Mouse (Mus musculus) myocyte (in vitro differentiated cells): ENCODE measurements at regions not wholly inside any gene's neighbourhood (a gene's known extent, or its start where the extent isn't known, plus 50 kb on each side); places are given as distances from the start of the nearest gene placed in this dataset.

Source experiments
- H3K27me3 ChIP-seq: one replicate; pipeline ENCODE4 v1.6.1; 2011; ENCODE audit not compliant: control insufficient read depth, insufficient read depth, insufficient read length
- H3K36me3 ChIP-seq: one replicate; pipeline ENCODE4 v1.6.1; 2011; ENCODE audit not compliant: control insufficient read depth, insufficient read depth
- H3K4me2 ChIP-seq: one replicate; pipeline ENCODE4 v1.6.1; 2011; ENCODE audit warnings: low read depth, control low read depth
- H3K4me3 ChIP-seq: one replicate; pipeline ENCODE4 v1.5.1; 2011; ENCODE audit warnings: mild to moderate bottlenecking, control low read depth, moderate library complexity
- H3K79me2 ChIP-seq: one replicate; pipeline ENCODE4 v1.6.1; 2011; ENCODE audit not compliant: control insufficient read depth, insufficient read depth
- H3ac ChIP-seq: one replicate; pipeline ENCODE4 v1.6.1; 2011; ENCODE audit not compliant: control insufficient read depth, insufficient read length
- CEBPB ChIP-seq: IDR thresholded peaks from 2 replicates; pipeline ENCODE4 v1.6.1; 2011; ENCODE audit warnings: mild to moderate bottlenecking, moderate library complexity; ENCODE audit not compliant: poor library complexity, insufficient read depth, severe bottlenecking
- E2F4 ChIP-seq: IDR thresholded peaks from one replicate; pipeline ENCODE4 v1.6.1; 2011; ENCODE audit warnings: mild to moderate bottlenecking, control low read depth, moderate library complexity; ENCODE audit not compliant: insufficient read depth
- MAX ChIP-seq: IDR thresholded peaks from one replicate; pipeline ENCODE4 v1.6.1; 2011; ENCODE audit warnings: low read depth, mild to moderate bottlenecking, control low read depth
- MYOD1 ChIP-seq, 3 experiments: IDR thresholded peaks; one replicate each; pipeline ENCODE4 v1.6.1; 2011; ENCODE audit warnings: control low read depth in 2 of 3, low read depth in 2 of 3, mild to moderate bottlenecking in 2 of 3, moderate library complexity in 1 of 3; ENCODE audit not compliant: insufficient read length in 2 of 3, control insufficient read depth in 1 of 3
- MYOG ChIP-seq, 3 experiments: IDR thresholded peaks; one replicate each; pipeline ENCODE4 v1.6.1; 2011; ENCODE audit warnings: control low read depth in 2 of 3, low read depth in 2 of 3, mild to moderate bottlenecking in 2 of 3; ENCODE audit not compliant: insufficient read length in 2 of 3, control insufficient read depth in 1 of 3, insufficient read depth in 1 of 3
- POLR2A ChIP-seq: IDR thresholded peaks from one replicate; pipeline ENCODE4 v1.6.1; 2011; ENCODE audit warnings: low read depth, mild to moderate bottlenecking, control low read depth, moderate library complexity; ENCODE audit not compliant: insufficient read length
- POLR2AphosphoS2 ChIP-seq: IDR thresholded peaks from one replicate; pipeline ENCODE4 v1.6.1; 2011; ENCODE audit warnings: low read depth, control low read depth; ENCODE audit not compliant: insufficient read length
- REST ChIP-seq: IDR thresholded peaks from one replicate; pipeline ENCODE4 v1.6.1; 2011; ENCODE audit warnings: mild to moderate bottlenecking, control low read depth, moderate library complexity; ENCODE audit not compliant: insufficient read depth, insufficient read length
- SRF ChIP-seq: IDR thresholded peaks from one replicate; pipeline ENCODE4 v1.6.1; 2011; ENCODE audit warnings: low read depth; ENCODE audit not compliant: control insufficient read depth, insufficient read length
- TCF12 ChIP-seq: IDR thresholded peaks from one replicate; pipeline ENCODE4 v1.6.1; 2011; ENCODE audit warnings: mild to moderate bottlenecking, control low read depth; ENCODE audit not compliant: poor library complexity, insufficient read depth, severe bottlenecking
- TCF3 ChIP-seq: IDR thresholded peaks from one replicate; pipeline ENCODE4 v1.6.1; 2011; ENCODE audit warnings: low read depth, control low read depth; ENCODE audit not compliant: insufficient read length
- USF1 ChIP-seq: IDR thresholded peaks from one replicate; pipeline ENCODE4 v1.6.1; 2011; ENCODE audit warnings: low read depth, mild to moderate bottlenecking, control low read depth, moderate library complexity

DNA sequence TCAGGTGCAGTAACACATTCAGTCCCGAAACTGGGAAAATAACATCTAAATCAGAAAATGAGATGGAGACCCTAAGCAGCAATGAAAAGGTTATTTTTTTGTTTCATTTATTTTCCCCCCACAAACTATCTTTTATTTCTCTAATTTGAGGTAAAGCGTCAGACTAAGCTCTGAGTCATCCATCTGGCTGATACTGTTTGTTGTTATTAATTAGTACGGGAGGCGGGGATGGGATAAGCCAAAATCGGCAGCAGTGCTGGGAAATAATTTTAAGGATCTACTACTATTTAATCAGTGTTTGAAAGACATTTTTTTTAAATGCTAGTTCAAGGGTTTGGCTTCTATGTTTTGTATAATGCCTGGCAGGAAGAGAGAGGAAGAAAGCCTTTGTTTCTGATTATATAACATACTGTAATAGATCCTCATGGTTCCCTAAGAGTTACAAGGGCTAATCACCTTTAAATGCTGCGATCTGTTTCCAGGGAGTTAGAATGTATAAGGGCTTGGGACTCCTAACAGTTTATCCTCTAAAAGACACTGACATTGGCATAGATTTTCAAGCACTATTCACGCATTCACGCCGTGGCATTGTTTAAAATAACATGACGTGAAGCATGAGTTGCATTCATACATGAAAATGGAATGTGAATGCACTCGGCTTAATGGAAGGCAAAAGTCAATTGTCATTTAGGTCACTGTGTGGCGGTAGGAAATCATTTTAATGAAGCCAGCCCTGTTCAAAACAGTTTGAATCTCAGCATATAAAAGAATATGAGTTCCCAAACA lies 446.4 kb upstream of the Igfbp7 start:
- Histone ChIP-seq H3K4me3 (no peak overlapping the region), H3K27me3 (no peaks in the 10 kb centered on the region), H3ac (no peak overlapping the region), H3K4me2 (no peak overlapping the region), H3K36me3 (no peaks in the 10 kb centered on the region), H3K79me2 (no peaks in the 10 kb centered on the region)
- TF ChIP-seq USF1 (no peak), MYOG (IDR thresholded peaks at IDR 0.05; ENCODE audit: control insufficient read depth in 1 of 3, insufficient read depth in 1 of 3, insufficient read length in 2 of 3, low read depth in 2 of 3) (no peak), SRF (no peak), CEBPB (no peak), TCF12 (no peak), MAX (no peak), E2F4 (no peak), TCF3 (no peak), REST (no peak), POLR2A (no peak)

DNA sequence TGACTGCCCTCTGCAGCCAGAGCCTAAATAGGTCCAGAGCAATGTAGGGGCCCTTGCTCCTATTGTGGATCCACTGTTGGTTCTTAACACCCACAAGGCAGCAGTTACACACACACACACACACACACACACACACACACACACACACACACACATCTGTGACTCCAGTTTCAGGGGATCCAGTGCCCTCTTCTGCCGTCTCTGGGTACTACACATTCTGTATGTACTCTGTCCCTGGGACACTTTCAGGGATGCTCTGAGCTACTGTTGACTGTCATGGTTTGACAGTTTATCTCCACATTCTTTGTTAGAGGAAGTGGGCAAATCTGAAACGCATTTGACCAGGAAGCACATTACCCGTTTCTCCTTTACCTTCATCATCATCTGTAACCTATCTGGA lies 443.8 kb upstream of the Igfbp7 start:
- H3ac ChIP-seq, result no peak overlapping the region
- no peaks in the 10 kb centered on the region for H3K36me3 ChIP-seq
- TF ChIP-seq REST (no peak), TCF3 (no peak), E2F4 (no peak), MAX (no peak), MYOD1 (IDR thresholded peaks at IDR 0.05; ENCODE audit: control insufficient read depth in 1 of 3, insufficient read length in 2 of 3, low read depth in 2 of 3) (no peak), SRF (no peak), TCF12 (no peak), POLR2AphosphoS2 (no peak), MYOG (IDR thresholded peaks at IDR 0.05; ENCODE audit: control insufficient read depth in 1 of 3, insufficient read depth in 1 of 3, insufficient read length in 2 of 3, low read depth in 2 of 3) (no peak), POLR2A (no peak), USF1 (no peak), CEBPB (no peak)
- H3K79me2 ChIP-seq, result no peaks in the 10 kb centered on the region
- H3K4me2 ChIP-seq, result no peak overlapping the region
- no peak overlapping the region for H3K4me3 ChIP-seq
- no peaks in the 10 kb centered on the region for H3K27me3 ChIP-seq

DNA sequence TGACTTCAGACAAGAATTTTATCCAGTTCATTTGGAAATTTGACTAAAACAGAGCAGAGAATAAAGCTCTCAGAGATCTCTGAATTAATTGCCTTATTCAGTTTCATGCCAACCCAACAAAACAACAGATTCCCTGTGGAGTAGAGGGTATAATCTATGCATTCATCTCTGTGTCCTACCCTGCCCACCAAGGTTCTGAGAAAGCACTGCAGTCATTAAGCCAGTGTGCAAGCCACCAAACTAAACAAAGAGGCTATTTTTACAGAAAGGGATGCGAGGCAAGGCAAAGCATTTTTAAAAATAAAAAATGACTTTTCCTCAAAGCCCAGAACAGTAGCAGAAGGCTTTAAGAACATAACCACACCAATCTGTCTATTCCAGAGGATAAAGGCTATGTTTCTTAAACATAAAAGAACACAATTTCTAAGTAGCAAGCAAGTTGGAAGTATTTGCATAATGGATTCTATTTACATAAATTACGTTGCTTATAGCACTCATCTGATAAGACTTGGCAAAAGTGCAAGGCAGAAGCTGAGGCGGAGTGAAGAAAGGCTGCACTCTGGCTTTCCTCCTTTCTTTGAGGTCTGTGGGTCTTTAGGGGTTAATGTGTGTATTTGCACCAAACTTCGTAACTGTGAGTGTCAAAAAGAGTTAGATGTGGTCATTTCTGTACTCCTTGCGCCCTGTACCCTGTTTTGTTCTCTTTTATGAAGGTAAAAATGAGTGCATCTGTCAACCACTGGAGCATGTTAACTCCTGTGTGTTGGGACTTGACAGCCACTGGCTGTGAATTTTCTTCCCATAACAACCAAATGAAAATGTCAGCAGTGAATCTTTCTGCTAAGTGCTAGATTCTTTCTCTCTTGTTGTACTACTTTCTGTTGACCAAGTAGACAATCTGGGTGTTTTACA lies 430.6 kb upstream of the Igfbp7 start:
- no peaks in the 10 kb centered on the region for H3K36me3 ChIP-seq
- H3K27me3 ChIP-seq, result no peaks in the 10 kb centered on the region
- H3K79me2 ChIP-seq, result no peaks in the 10 kb centered on the region
- no peak overlapping the region for H3K4me2 ChIP-seq
- TF ChIP-seq MAX (no peak), SRF (no peak), TCF3 (no peak), CEBPB (no peak), E2F4 (no peak), TCF12 (no peak), REST (no peak), POLR2AphosphoS2 (no peak), POLR2A (no peak), MYOG (IDR thresholded peaks at IDR 0.05; ENCODE audit: control insufficient read depth in 1 of 3, insufficient read depth in 1 of 3, insufficient read length in 2 of 3, low read depth in 2 of 3) (no peak), USF1 (no peak), MYOD1 (IDR thresholded peaks at IDR 0.05; ENCODE audit: control insufficient read depth in 1 of 3, insufficient read length in 2 of 3, low read depth in 2 of 3) (no peak)
- no peak overlapping the region for H3K4me3 ChIP-seq
- H3ac ChIP-seq, result no peak overlapping the region

DNA sequence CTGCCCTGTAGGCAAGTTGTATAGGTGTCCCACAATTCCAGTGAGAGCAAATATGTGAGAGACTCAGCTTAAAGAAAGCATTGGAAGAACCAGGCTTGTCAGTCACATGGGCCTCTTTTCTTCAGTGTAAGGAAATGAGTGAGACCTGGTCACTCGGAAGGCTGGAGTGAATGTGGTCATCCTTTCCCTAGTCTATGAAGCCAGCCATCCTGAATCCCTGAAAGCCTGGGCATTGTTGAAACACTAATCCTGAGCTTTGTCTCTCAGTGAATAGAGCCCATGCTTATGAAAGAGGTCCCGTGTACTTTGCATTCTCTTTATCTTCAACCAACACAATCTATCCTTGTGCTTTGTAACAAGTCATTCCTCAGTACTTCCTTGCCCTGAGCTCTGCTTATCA lies 420.1 kb upstream of the Igfbp7 start:
- TF ChIP-seq MYOD1 (IDR thresholded peaks at IDR 0.05; ENCODE audit: control insufficient read depth in 1 of 3, insufficient read length in 2 of 3, low read depth in 2 of 3) (no peak), MYOG (IDR thresholded peaks at IDR 0.05; ENCODE audit: control insufficient read depth in 1 of 3, insufficient read depth in 1 of 3, insufficient read length in 2 of 3, low read depth in 2 of 3) (no peak), CEBPB (no peak), TCF12 (no peak), TCF3 (no peak), POLR2AphosphoS2 (no peak), USF1 (no peak), POLR2A (no peak), SRF (no peak), REST (no peak), MAX (no peak), E2F4 (no peak)
- Histone ChIP-seq H3ac (no peak overlapping the region), H3K36me3 (no peaks in the 10 kb centered on the region), H3K79me2 (no peaks in the 10 kb centered on the region), H3K4me3 (no peak overlapping the region), H3K4me2 (no peak overlapping the region), H3K27me3 (no peaks in the 10 kb centered on the region)
